Mouse (Mus musculus) CH12.LX (cell line): ENCODE data around the gene Tex9. TPM values are rescaled to one million over a fixed set of nuclear protein-coding genes. Genes with fewer than 3 reads are reported as not detected.
A peak's percentile ranks its signal among the peaks of the same experiment; 100 is the strongest.

Experiments used
- DNase-seq: peaks from one replicate; pipeline ENCODE4 v3.0.0-alpha.2; 2013; ENCODE audit errors: extremely low read depth
- H3K27ac ChIP-seq: 2 replicates; pipeline ENCODE4 v1.5.1; 2012; ENCODE audit warnings: low read depth, mild to moderate bottlenecking, control low read depth, moderate library complexity; ENCODE audit not compliant: insufficient read depth
- H3K27me3 ChIP-seq: replicated peaks from 2 replicates; pipeline ENCODE3; 2012; ENCODE audit warnings: inconsistent platforms
- H3K36me3 ChIP-seq, 2 experiments: replicated peaks in 1 of 2; 2 replicates each; pipeline versions ENCODE3 to v1.6.1; 2012; ENCODE audit warnings: inconsistent platforms in 1 of 2, low read length in 1 of 2, mild to moderate bottlenecking in 1 of 2, mixed read lengths in 1 of 2, moderate library complexity in 1 of 2; ENCODE audit not compliant: control insufficient read depth in 1 of 2, insufficient read depth in 1 of 2
- H3K4me1 ChIP-seq, 2 experiments: 2 replicates each; pipeline ENCODE4 v1.6.1; 2012; ENCODE audit warnings: inconsistent platforms in 1 of 2, moderate library complexity in 1 of 2; ENCODE audit not compliant: insufficient read depth in 2 of 2, control insufficient read depth in 1 of 2
- H3K4me2 ChIP-seq: 2 replicates; pipeline ENCODE4 v1.6.1; 2012; ENCODE audit warnings: low read depth, mild to moderate bottlenecking, control low read depth; ENCODE audit not compliant: poor library complexity, insufficient read depth, severe bottlenecking
- H3K4me3 ChIP-seq, 3 experiments: fragments of 150-350 bp in 1 of 3; sonication (generic) in 1 of 3; replicated peaks in 1 of 3; 2 replicates each; pipeline versions ENCODE3 to v1.5.1; 2011 to 2012; ENCODE audit warnings: low read depth in 2 of 3, low read length in 2 of 3, mild to moderate bottlenecking in 2 of 3, moderate library complexity in 2 of 3, control low read depth in 1 of 3, improper control_type of control experiment in 1 of 3, inconsistent platforms in 1 of 3, mixed read lengths in 1 of 3; ENCODE audit not compliant: poor library complexity in 1 of 3
- H3K79me2 ChIP-seq: replicated peaks from 2 replicates; pipeline ENCODE4 v1.6.1; 2012; ENCODE audit warnings: mild to moderate bottlenecking, moderate library complexity; ENCODE audit not compliant: control insufficient read depth, poor library complexity, insufficient read depth, severe bottlenecking; ENCODE audit errors: extremely low read depth
- H3K9ac ChIP-seq: 2 replicates; pipeline ENCODE4 v1.6.1; 2012; ENCODE audit warnings: low read depth, mild to moderate bottlenecking, control low read depth, moderate library complexity; ENCODE audit not compliant: insufficient read depth
- H3K9me3 ChIP-seq: replicated peaks from 2 replicates; pipeline ENCODE3; 2012; ENCODE audit warnings: low read length, inconsistent platforms, mixed read lengths
- BHLHE40 ChIP-seq: IDR thresholded peaks from 2 replicates; pipeline ENCODE4 v1.6.1; 2011; ENCODE audit warnings: mild to moderate bottlenecking, low read depth, low read length, improper control_type of control experiment
- CHD2 ChIP-seq: IDR thresholded peaks from 2 replicates; pipeline ENCODE4 v1.6.1; 2011; ENCODE audit warnings: low read length, improper control_type of control experiment
- CTCF ChIP-seq, 2 experiments: IDR thresholded peaks in 1 of 2; conservative IDR thresholded peaks in 1 of 2; 2 replicates each; pipeline ENCODE4 v1.5.1; 2011 to 2012; ENCODE audit warnings: low read depth in 2 of 2, low read length in 2 of 2, improper control_type of control experiment in 1 of 2, inconsistent platforms in 1 of 2, mild to moderate bottlenecking in 1 of 2, moderate library complexity in 1 of 2
- EP300 ChIP-seq: IDR thresholded peaks from 2 replicates; pipeline ENCODE4 v1.6.1; 2011; ENCODE audit warnings: low read length, improper control_type of control experiment
- ETS1 ChIP-seq: conservative IDR thresholded peaks from 2 replicates; pipeline ENCODE4 v1.6.1; 2012; ENCODE audit warnings: low read depth, mild to moderate bottlenecking, inconsistent platforms, low read length, improper control_type of control experiment, moderate library complexity
- GABPA ChIP-seq: IDR thresholded peaks from 2 replicates; pipeline ENCODE4 v1.6.1; 2012; ENCODE audit warnings: low read depth, low read length, improper control_type of control experiment, inconsistent platforms; ENCODE audit not compliant: insufficient replicate concordance
- IRF4 ChIP-seq: IDR thresholded peaks from 2 replicates; pipeline ENCODE4 v1.6.1; 2014; ENCODE audit warnings: low read depth, mild to moderate bottlenecking, inconsistent platforms, low read length, improper control_type of control experiment
- JUN ChIP-seq: IDR thresholded peaks from 2 replicates; pipeline ENCODE4 v1.6.1; 2011; ENCODE audit warnings: low read depth, mild to moderate bottlenecking, low read length, improper control_type of control experiment, moderate library complexity; ENCODE audit not compliant: insufficient read depth
- JUND ChIP-seq: conservative IDR thresholded peaks from 2 replicates; pipeline ENCODE4 v1.6.1; 2011; ENCODE audit warnings: low read depth, low read length, improper control_type of control experiment
- MAFK ChIP-seq: IDR thresholded peaks from 2 replicates; pipeline ENCODE4 v1.6.1; 2011; ENCODE audit warnings: low read length, improper control_type of control experiment; ENCODE audit not compliant: insufficient replicate concordance
- MAX ChIP-seq: IDR thresholded peaks from 2 replicates; pipeline ENCODE4 v1.6.1; 2011; ENCODE audit warnings: low read length, improper control_type of control experiment
- MEF2A ChIP-seq: IDR thresholded peaks from 2 replicates; pipeline ENCODE4 v1.6.1; 2014; ENCODE audit warnings: low read depth, mild to moderate bottlenecking, inconsistent platforms, low read length, improper control_type of control experiment, borderline replicate concordance
- MXI1 ChIP-seq: IDR thresholded peaks from 2 replicates; pipeline ENCODE4 v1.6.1; 2011; ENCODE audit warnings: mild to moderate bottlenecking, low read depth, low read length, improper control_type of control experiment
- MYC ChIP-seq: IDR thresholded peaks from 2 replicates; pipeline ENCODE4 v1.6.1; 2011; ENCODE audit warnings: low read depth, mild to moderate bottlenecking, improper control_type of control experiment, low read length
- RAD21 ChIP-seq: IDR thresholded peaks from 2 replicates; pipeline ENCODE4 v1.6.1; 2011; ENCODE audit warnings: low read depth, mild to moderate bottlenecking, low read length, improper control_type of control experiment, moderate library complexity
- SIN3A ChIP-seq: IDR thresholded peaks from 2 replicates; pipeline ENCODE4 v1.6.1; 2012; ENCODE audit warnings: low read length, improper control_type of control experiment, inconsistent platforms
- ZKSCAN1 ChIP-seq: IDR thresholded peaks from 2 replicates; pipeline ENCODE4 v1.6.1; 2012; ENCODE audit warnings: low read depth, inconsistent platforms, low read length, improper control_type of control experiment, borderline replicate concordance
- ZMIZ1 ChIP-seq: IDR thresholded peaks from 2 replicates; pipeline ENCODE4 v1.6.1; 2012; ENCODE audit warnings: low read depth, mild to moderate bottlenecking, inconsistent platforms, low read length, improper control_type of control experiment
- dilution Hi-C: fragments of 300-500 bp; cut with MboI; formaldehyde crosslinking; loops from 2 replicates; pipeline ENCODE4 v1.14.3; 2020; ENCODE audit warnings: low sequenced_read_pairs; ENCODE audit not compliant: extremely low pct_unique_long_range_greater_than_20kb, extremely low pct_ligation_motif_present
- in situ Hi-C: fragments of 300-500 bp; cut with MboI; formaldehyde crosslinking; loops from 3 replicates; pipeline ENCODE4 v1.14.3; 2019; ENCODE audit warnings: low sequenced_read_pairs, low pct_ligation_motif_present, low pct_unique_long_range_greater_than_20kb, mixed read lengths
- polyA plus RNA-seq: library from polyadenylated mRNA; unstranded; fragments of >175 nt; gene quantifications from 2 replicates; pipeline ENCODE4 v1.2.1, GENCODE M21; 2012; ENCODE audit warnings: low read depth; ENCODE audit not compliant: insufficient read length
- total RNA-seq, 2 experiments: library from RNA; depleted of rRNA; stranded (reverse); fragments of 300-350 nt in 1 of 2; fragments of >200 nt in 1 of 2; gene quantifications; 2 replicates each; pipeline ENCODE4 v1.2.3; 2012 to 2014

Gene Tex9
- 12.7 and 16.7 TPM in 2 replicates for total RNA-seq (2012; rRNA removed)
- total RNA-seq (2014; rRNA removed) = 12.1 and 17.0 TPM in 2 replicates
- 27.4 and 29.2 TPM in 2 replicates for polyA plus RNA-seq

DNA sequence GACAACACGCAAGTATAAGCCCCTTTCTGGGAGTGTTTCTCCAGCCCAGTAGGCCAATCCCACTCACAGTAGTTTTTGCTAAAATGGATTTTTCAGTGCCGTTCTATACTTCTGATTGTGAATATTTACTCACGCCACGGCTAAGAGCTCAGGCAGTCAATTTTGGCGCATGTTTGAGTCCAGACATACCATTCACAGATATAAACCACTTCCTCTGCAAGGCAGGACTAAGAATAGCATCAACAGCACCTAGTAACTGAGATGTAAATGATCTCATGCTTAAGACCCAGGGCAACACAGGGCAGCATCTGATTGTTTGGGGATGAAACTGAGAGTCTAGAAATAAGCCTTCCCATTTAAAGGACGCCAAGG, at the start of gene Tex9:
Gene Tex9, minus strand, starts transcription at position 19 of the 372 bp plus-strand sequence.
- dilution Hi-C loops = no loop called here
- peak; percentile 75 for TF ChIP-seq IRF4
- peak; percentile 8; the same call in 1 of the 2 replicates for TF ChIP-seq CHD2
- no peak for TF ChIP-seq MAFK
- peak; percentile 55 for TF ChIP-seq MAX
- TF ChIP-seq JUND = peak; percentile 71
- TF ChIP-seq ZMIZ1 = peak; percentile 17
- no peak; the same call in none of the 2 replicates for TF ChIP-seq SIN3A
- peak; percentile 96 for TF ChIP-seq MEF2A
- peak; percentile 93 for TF ChIP-seq MYC
- TF ChIP-seq JUN = peak; percentile 65
- no peak for TF ChIP-seq ZKSCAN1
- peak; percentile 77 for TF ChIP-seq BHLHE40
- peak; percentile 81 for TF ChIP-seq EP300
- TF ChIP-seq RAD21 = no peak
- TF ChIP-seq ETS1 = peak; percentile 81

DNA sequence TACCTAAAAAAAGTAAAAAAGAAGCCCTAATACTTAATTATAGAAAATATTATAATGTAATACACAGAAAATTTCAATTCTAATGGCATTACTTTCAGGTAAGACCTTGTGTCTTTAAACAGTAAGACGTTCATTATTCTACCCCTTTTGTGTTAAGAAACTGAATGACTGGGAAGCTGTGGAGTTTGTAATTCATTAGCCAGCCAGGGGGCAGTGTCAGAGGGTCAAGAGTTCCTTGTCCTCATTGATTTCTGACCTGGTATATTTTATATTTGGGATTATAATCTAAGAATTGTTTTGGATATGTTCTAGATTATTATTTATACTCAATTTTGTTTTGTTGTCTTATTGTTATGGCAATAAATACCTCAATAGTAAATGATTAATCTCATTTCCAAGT, 45.1 kb upstream of the Tex9 start:
- no peak overlapping the region for H3K4me2 ChIP-seq
- no peaks in the 10 kb centered on the region for H3K27me3 ChIP-seq
- no peak overlapping the region for H3K4me3 ChIP-seq
- no peak overlapping the region for H3K9ac ChIP-seq
- H3K36me3 ChIP-seq = peaks cover 4 to 12% of the 10 kb centered on the region in 2 experiments
- peaks cover 0 to 25% of the 10 kb centered on the region in 2 experiments; a peak in 2 of 4 replicates for H3K4me1 ChIP-seq
- H3K9me3 ChIP-seq = no peaks in the 10 kb centered on the region
- no peak for TF ChIP-seq SIN3A
- no peak for TF ChIP-seq GABPA
- peak in 1 of 2 experiments; percentile 49; a peak in 2 of 4 replicates for TF ChIP-seq CTCF (conservative IDR thresholded peaks at IDR 0.05 in 1 of 2, IDR thresholded peaks at IDR 0.05 in 1 of 2; ENCODE audit: low read depth in 2 of 2, low read length in 2 of 2)
- no peak for TF ChIP-seq MXI1
- TF ChIP-seq EP300 = no peak
- TF ChIP-seq, all 38 proteins: peak for 1
- in situ Hi-C loops = no loop called here
- peaks cover 49% of the 10 kb centered on the region for H3K79me2 ChIP-seq
- dilution Hi-C loops = no loop called here
- DNase-seq = no peak
- no peak overlapping the region for H3K27ac ChIP-seq

More for the DNA sequence above, at the start of gene Tex9:
- Histone ChIP-seq H3K4me3 (peak within 1 kb of the TSS; percentile 66 to 83 (median 82)), H3K4me2 (peak within 1 kb of the TSS; percentile 99), H3K79me2 (peaks cover 8% of the 10 kb centered on the region), H3K9ac (peak within 1 kb of the TSS; percentile 89), H3K27ac (peak within 1 kb of the TSS; percentile 95), H3K9me3 (no peaks in the 10 kb centered on the region), H3K4me1 (peaks cover 10 to 46% of the 10 kb centered on the region in 2 experiments), H3K27me3 (no peaks in the 10 kb centered on the region), H3K36me3 (peaks cover 0 to 8% of the 10 kb centered on the region in 2 experiments)
- peak; percentile 84 for DNase-seq
- in situ Hi-C loops = loop anchor here (5.0 kb wide), 1 partner anchor 35 kb away; no protein-coding TSS in a partner anchor
